Comparison of ENCODE assay signal across 27 mouse cellular contexts in genomic region chr6:134633553-134633952, GRCm38 (mm10). TPM values are rescaled to one million over a fixed set of nuclear protein-coding genes. Genes with fewer than 3 reads are reported as not detected.
DNase-seq lines count a peak whose midpoint lies in the region; ATAC-seq and TF ChIP-seq lines count a peak whose summit lies in the region.
"Had no signal": no experiment of that assay in that cellular context is flagged by ENCODE, and none has a peak within 500 bp of the region (broad histone marks: within the 10 kb centered on the region; RNA-seq: fewer than 3 reads in every experiment).

No protein-coding gene starts in this region.

- H3K27ac ChIP-seq in intestine, postnatal 0 days (ENCODE audit: low read depth, low read length): no peak overlapping the region
- H3K27ac ChIP-seq in intestine, embryonic 15.5 days: no peak overlapping the region
- H3K27ac ChIP-seq in midbrain, embryonic 11.5 days (ENCODE audit: low read depth, low read length): no peak overlapping the region
- no peak overlapping the region for H3K27ac ChIP-seq in midbrain, embryonic 15.5 days
- H3K27ac ChIP-seq: embryonic facial prominence, embryonic 10.5 days; embryonic facial prominence, embryonic 13.5 days; forebrain, embryonic 10.5 days; forebrain, embryonic 13.5 days; hindbrain, embryonic 12.5 days; hindbrain, embryonic 15.5 days had no signal

- H3K4me1 ChIP-seq in intestine, postnatal 0 days (replicated peaks; ENCODE audit: control insufficient read depth, insufficient read depth, low read length): no peaks in the 10 kb centered on the region
- H3K4me1 ChIP-seq in intestine, embryonic 15.5 days (replicated peaks): peaks cover 7% of the 10 kb centered on the region; the same call in 1 of the 2 replicates
- H3K4me1 ChIP-seq in midbrain, embryonic 11.5 days (ENCODE audit: control insufficient read depth, insufficient read depth, low read length): no peaks in the 10 kb centered on the region; the same call in none of the 2 replicates
- H3K4me1 ChIP-seq in midbrain, embryonic 15.5 days: peaks cover 12% of the 10 kb centered on the region

- no peak overlapping the region for H3K4me3 ChIP-seq in intestine, postnatal 0 days (ENCODE audit: low read depth, low read length)
- H3K4me3 ChIP-seq in intestine, embryonic 15.5 days (replicated peaks): no peak overlapping the region
- H3K4me3 ChIP-seq in midbrain, embryonic 11.5 days (ENCODE audit: low read depth, low read length): no peak overlapping the region
- H3K4me3 ChIP-seq in midbrain, embryonic 15.5 days: no peak overlapping the region
- H3K4me3 ChIP-seq: embryonic facial prominence, embryonic 10.5 days; embryonic facial prominence, embryonic 13.5 days; erythroblast, embryonic 14.5 days; forebrain, embryonic 10.5 days; forebrain, embryonic 13.5 days; hindbrain, embryonic 12.5 days; hindbrain, embryonic 15.5 days had no signal

- WGBS in intestine, postnatal 0 days: 77% methylated on average over 8 of the region's 8 CpGs
- 84% methylated on average over 8 of the region's 8 CpGs for WGBS in intestine, embryonic 15.5 days
- 93% methylated on average over 8 of the region's 8 CpGs for WGBS in midbrain, embryonic 11.5 days
- 88% methylated on average over 8 of the region's 8 CpGs for WGBS in midbrain, embryonic 15.5 days

- H3K4me2 ChIP-seq in intestine, postnatal 0 days (replicated peaks; ENCODE audit: low read depth): no peak overlapping the region
- no peak overlapping the region for H3K4me2 ChIP-seq in intestine, embryonic 15.5 days (replicated peaks)
- no peak overlapping the region for H3K4me2 ChIP-seq in midbrain, embryonic 11.5 days
- no peak overlapping the region for H3K4me2 ChIP-seq in midbrain, embryonic 15.5 days
- H3K4me2 ChIP-seq: embryonic facial prominence, embryonic 13.5 days; forebrain, embryonic 13.5 days; hindbrain, embryonic 12.5 days; hindbrain, embryonic 15.5 days had no signal

- TF ChIP-seq CTCF in intestine, postnatal 0 days (IDR thresholded peaks at IDR 0.05; ENCODE audit: low read depth): no peak

- H3K27me3 ChIP-seq in intestine, postnatal 0 days (replicated peaks; ENCODE audit: control insufficient read depth, insufficient read depth, low read length): no peaks in the 10 kb centered on the region
- no peaks in the 10 kb centered on the region for H3K27me3 ChIP-seq in intestine, embryonic 15.5 days (replicated peaks)
- H3K27me3 ChIP-seq in midbrain, embryonic 11.5 days (ENCODE audit: control insufficient read depth, insufficient read depth, low read length): peaks cover 8% of the 10 kb centered on the region
- peaks cover 21% of the 10 kb centered on the region for H3K27me3 ChIP-seq in midbrain, embryonic 15.5 days (replicated peaks)
- H3K27me3 ChIP-seq: CH12.LX, Patski had no signal

- DNase-seq in midbrain, embryonic 11.5 days (ENCODE audit: low spot score, missing footprints): peak; percentile 83
- DNase-seq in gonadal fat pad, adult 2 months (ENCODE audit: low read depth): peak; percentile 98
- DNase-seq in c-Kit-positive CD71-positive TER-119-positive erythroid progenitor cells, embryonic 14.5 days (ENCODE audit: low spot score): no peak
- DNase-seq in adrenal gland, adult 18-20 months (ENCODE audit: low spot score in 2 of 2): no peak
- DNase-seq: adrenal gland, adult 8-10 months; adrenal gland, postnatal 25 days; B cell, adult 2 months; cerebellum, postnatal 10 days; cerebellum, postnatal 36 days; embryo, embryonic 11 days; gastrocnemius, postnatal 10 days; gastrocnemius, postnatal 36 days; heart, adult 11 months had no signal

- no peak overlapping the region for H3K9ac ChIP-seq in intestine, postnatal 0 days (ENCODE audit: low read depth, low read length)
- H3K9ac ChIP-seq in intestine, embryonic 15.5 days: no peak overlapping the region
- no peak overlapping the region for H3K9ac ChIP-seq in midbrain, embryonic 11.5 days (ENCODE audit: low read length)
- H3K9ac ChIP-seq in midbrain, embryonic 15.5 days: no peak overlapping the region
- H3K9ac ChIP-seq: embryonic facial prominence, embryonic 13.5 days; forebrain, embryonic 13.5 days; hindbrain, embryonic 12.5 days; hindbrain, embryonic 15.5 days had no signal

- no peaks in the 10 kb centered on the region for H3K36me3 ChIP-seq in intestine, postnatal 0 days (ENCODE audit: control insufficient read depth, insufficient read depth)
- H3K36me3 ChIP-seq in intestine, embryonic 15.5 days: no peaks in the 10 kb centered on the region
- no peaks in the 10 kb centered on the region for H3K36me3 ChIP-seq in midbrain, embryonic 11.5 days (ENCODE audit: control insufficient read depth, insufficient read depth, low read length)
- H3K36me3 ChIP-seq in midbrain, embryonic 15.5 days (replicated peaks): no peaks in the 10 kb centered on the region
- H3K36me3 ChIP-seq: embryonic facial prominence, embryonic 10.5 days; embryonic facial prominence, embryonic 13.5 days; forebrain, embryonic 10.5 days; G1E; hindbrain, embryonic 12.5 days; hindbrain, embryonic 15.5 days had no signal

- H3K9me3 ChIP-seq in intestine, postnatal 0 days (ENCODE audit: control insufficient read depth): no peaks in the 10 kb centered on the region
- H3K9me3 ChIP-seq in intestine, embryonic 15.5 days: no peaks in the 10 kb centered on the region
- no peaks in the 10 kb centered on the region for H3K9me3 ChIP-seq in midbrain, embryonic 11.5 days (ENCODE audit: control insufficient read depth, low read length)
- H3K9me3 ChIP-seq in midbrain, embryonic 15.5 days: no peaks in the 10 kb centered on the region
- H3K9me3 ChIP-seq: embryonic facial prominence, embryonic 10.5 days; embryonic facial prominence, embryonic 13.5 days; forebrain, embryonic 10.5 days; forebrain, embryonic 13.5 days; G1E; hindbrain, embryonic 12.5 days; hindbrain, embryonic 15.5 days had no signal

- peak; percentile 76 for ATAC-seq in intestine, postnatal 0 days
- ATAC-seq in intestine, embryonic 15.5 days: no peak
- no peak for ATAC-seq in midbrain, embryonic 11.5 days (ENCODE audit: low FRiP score)
- ATAC-seq in midbrain, embryonic 15.5 days (replicated peaks): no peak
- ATAC-seq: forebrain, embryonic 13.5 days; forebrain, embryonic 16.5 days; Patski had no signal

RNA-seq across cellular contexts. Expression of gene Mansc1, which starts 1.3 kb away (rescaled TPM):
- polyA plus RNA-seq in intestine, postnatal 0 days (2015; fragmentation: Nextera tagmentation; extraction: Ambion mirVana): 5.8 and 6.5 TPM in 2 replicates
- 6.4 and 6.9 TPM in 2 replicates for polyA plus RNA-seq in intestine, embryonic 15.5 days (2015; fragmentation: Nextera tagmentation; extraction: Ambion mirVana)
- polyA plus RNA-seq in midbrain, embryonic 11.5 days (2014; fragmentation: Nextera tagmentation; extraction: Ambion mirVana): 0.87 and 1.3 TPM in 2 replicates
- polyA plus RNA-seq in midbrain, embryonic 15.5 days (2015; fragmentation: Nextera tagmentation; extraction: Ambion mirVana): 1.1 TPM in 2 replicates
- polyA plus RNA-seq in gonadal fat pad, adult 2 months (2012; rRNA removed): 6.0 and 7.0 TPM in 2 replicates
- 1 to 10 TPM; 3.3 to 4.5 TPM for total RNA-seq in adrenal gland, adult 18-20 months (2021)
- total RNA-seq: CH12.LX, G1E had no signal
- polyA plus RNA-seq: erythroblast, embryonic 14.5 days; G1E; Patski had no signal

RNA-seq across cellular contexts. Expression of gene Borcs5, which starts 5.8 kb away (rescaled TPM):
- 13.5 and 15.1 TPM in 2 replicates for polyA plus RNA-seq in intestine, postnatal 0 days (2015; fragmentation: Nextera tagmentation; extraction: Ambion mirVana)
- 15.4 and 16.8 TPM in 2 replicates for polyA plus RNA-seq in intestine, embryonic 15.5 days (2015; fragmentation: Nextera tagmentation; extraction: Ambion mirVana)
- 26.4 and 28.3 TPM in 2 replicates for polyA plus RNA-seq in midbrain, embryonic 11.5 days (2014; fragmentation: Nextera tagmentation; extraction: Ambion mirVana)
- 48.6 and 49.7 TPM in 2 replicates for polyA plus RNA-seq in midbrain, embryonic 15.5 days (2015; fragmentation: Nextera tagmentation; extraction: Ambion mirVana)
- polyA plus RNA-seq in gonadal fat pad, adult 2 months (2012; rRNA removed): 16.5 and 16.8 TPM in 2 replicates
- total RNA-seq in adrenal gland, adult 18-20 months (2021): 10 to 100 TPM; 12.2 to 13.2 TPM

Comparison
In these comparisons a context has a peak if more than half of its experiments do, and no peak if none do; other contexts are left out.
1. DNase-seq: peak in midbrain, embryonic 11.5 days (single experiment) and gonadal fat pad, adult 2 months (single experiment); none in c-Kit-positive CD71-positive TER-119-positive erythroid progenitor cells, embryonic 14.5 days (single experiment) and adrenal gland, adult 18-20 months (0 of 2).